Comparison of ENCODE assay signal across 24 mouse cellular contexts in the genomic region with DNA sequence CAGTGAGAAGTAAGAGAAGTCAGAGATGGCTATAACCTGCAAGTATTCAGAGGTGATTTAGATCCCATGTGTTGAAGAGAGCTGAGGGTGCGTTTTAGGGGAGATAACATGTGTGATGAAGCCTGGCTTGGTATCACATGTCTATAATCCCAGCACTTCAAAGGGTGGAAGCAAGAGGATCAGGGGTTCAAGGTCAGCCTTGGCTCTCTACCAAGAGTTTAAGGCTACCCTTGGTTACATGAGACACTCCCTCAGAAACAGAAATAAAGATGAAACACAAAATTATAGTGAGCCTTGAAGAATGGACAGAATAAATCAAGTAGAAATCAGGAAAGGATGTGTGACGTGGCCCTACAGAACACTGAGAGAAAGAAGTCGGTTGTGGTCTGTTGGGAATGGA. TPM values are rescaled to one million over a fixed set of nuclear protein-coding genes. Genes with fewer than 3 reads are reported as not detected.
DNase-seq lines count a peak whose midpoint lies in the region.
"Had no signal": no experiment of that assay in that cellular context is flagged by ENCODE, and none has a peak within 500 bp of the region (broad histone marks: within the 10 kb centered on the region; RNA-seq: fewer than 3 reads in every experiment).

No protein-coding gene starts in this region.

- peak; percentile 48 to 65 for DNase-seq in adrenal gland, adult (ENCODE audit: inconsistent age in 2 of 2, low spot score in 1 of 2)
- DNase-seq in adrenal gland, adult 2 months = no peak
- DNase-seq in adrenal gland, postnatal 14 days = peak; percentile 59
- DNase-seq in adrenal gland, postnatal 10 days = no peak
- DNase-seq: adrenal gland, adult 8-10 months; adrenal gland, postnatal 25 days; B cell, adult 2 months; cerebellum, adult 11 months; cerebellum, adult 11-12 months; cerebellum, adult 18-20 months; cerebellum, adult 2 months; cerebellum, adult 8-10 months; cerebellum, adult 9-10 months; cerebellum, adult 9-11 months had no signal

RNA-seq across cellular contexts. Expression of a gene that starts 7.3 kb away (rescaled TPM):
- total RNA-seq in adrenal gland, adult 2 months (2021) = not detected
- not detected in 2 replicates for polyA plus RNA-seq in adrenal gland, adult 2 months (2012; rRNA removed)
- not detected in 2 replicates for total RNA-seq in adrenal gland, postnatal 14 days (2021)
- total RNA-seq in adrenal gland, postnatal 10 days (2021) = not detected
- total RNA-seq: adrenal gland, adult 8-10 months; adrenal gland, postnatal 25 days; adrenal gland, postnatal 36 days; adrenal gland, postnatal 4 days; CH12.LX; G1E; MEL had no signal
- polyA plus RNA-seq: activated CD4-positive, CD25-positive, alpha-beta regulatory T cell, adult 4 months; brain, embryonic 14.5 days; C2C12; CD4-positive, CD25-positive, alpha-beta regulatory T cell, adult 4 months; G1E; Patski had no signal

Comparison
In these comparisons a context has a peak if more than half of its experiments do, and no peak if none do; other contexts are left out.
1. DNase-seq: peak in adrenal gland, adult (2 of 2) and adrenal gland, postnatal 14 days (single experiment); none in adrenal gland, adult 2 months (single experiment) and adrenal gland, postnatal 10 days (single experiment).